Mouse (Mus musculus) urinary bladder, postnatal 14 days (tissue): ENCODE data around the gene Ppil2.
A peak's percentile ranks its signal among the peaks of the same experiment; 100 is the strongest.

Source experiments
- DNase-seq: peaks from one replicate; pipeline ENCODE4 v3.0.0; 2021; ENCODE audit warnings: low spot score

The Ppil2 gene

DNA sequence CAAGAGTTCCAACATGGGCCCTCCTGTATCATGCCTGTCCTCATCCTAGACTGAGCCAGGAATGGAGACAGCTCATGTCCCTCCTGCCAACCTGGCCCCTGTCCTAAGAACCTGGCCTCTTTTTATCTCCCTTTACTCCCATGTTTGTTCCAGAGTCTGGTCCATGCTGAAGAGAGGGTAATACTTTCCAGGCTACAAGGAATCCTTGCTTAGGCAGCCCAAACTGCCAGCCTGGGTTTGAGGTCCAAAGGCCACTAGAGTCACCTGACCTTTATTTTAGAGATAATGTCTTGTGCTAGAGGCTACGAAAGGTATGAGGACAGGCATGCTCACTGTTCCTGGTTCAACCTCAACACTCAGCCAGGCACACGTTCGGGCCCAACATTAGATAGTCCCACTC, 14.1 kb downstream of the Ppil2 start:
- DNase-seq = no peak

DNA sequence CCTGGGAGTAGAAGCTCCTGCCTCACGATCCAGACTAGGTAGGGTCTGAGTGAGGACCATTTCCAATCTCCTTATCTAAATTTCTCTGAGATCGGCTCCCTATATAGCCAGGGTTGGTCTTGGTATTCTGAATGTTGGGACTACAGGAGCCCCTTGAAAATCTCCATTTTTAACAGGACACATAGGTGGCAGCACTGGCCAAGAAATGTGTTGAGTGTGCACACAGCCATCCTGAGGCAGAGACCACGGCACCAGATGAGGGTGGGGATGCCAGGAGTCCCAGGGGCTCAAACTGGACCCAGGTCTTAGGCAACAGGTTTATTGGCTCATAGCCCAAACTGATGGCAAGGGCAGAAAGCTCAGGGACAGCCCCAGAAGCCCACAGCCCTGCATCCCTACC, 22.7 kb downstream of the Ppil2 start:
- DNase-seq = no peak

DNA sequence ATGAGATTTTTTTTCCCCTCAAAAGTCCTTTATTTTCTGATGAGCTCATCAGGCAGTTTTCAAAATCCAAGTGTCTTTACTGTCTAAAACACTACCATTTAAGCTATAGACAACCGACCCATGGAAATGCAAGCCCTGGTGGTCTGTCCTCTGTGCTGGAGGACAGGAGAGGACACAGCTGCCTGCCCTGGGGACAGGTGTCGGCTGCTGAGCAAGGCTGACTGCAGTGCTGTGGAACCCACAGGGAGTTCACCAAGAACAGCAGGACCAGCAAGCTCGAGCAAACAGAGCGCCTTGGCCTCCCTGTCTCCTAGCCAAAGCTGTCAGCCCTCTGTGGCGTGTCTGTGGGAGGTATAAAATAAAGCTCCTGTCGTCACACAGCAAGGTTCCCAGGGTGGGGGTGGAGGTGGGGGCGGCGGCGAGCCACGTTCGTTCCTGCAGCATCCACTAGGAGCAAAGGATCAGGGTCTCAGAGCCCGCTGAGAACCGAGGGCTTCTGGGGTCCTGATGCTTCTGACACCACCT, 24.3 kb downstream of the Ppil2 start:
- DNase-seq = no peak

DNA sequence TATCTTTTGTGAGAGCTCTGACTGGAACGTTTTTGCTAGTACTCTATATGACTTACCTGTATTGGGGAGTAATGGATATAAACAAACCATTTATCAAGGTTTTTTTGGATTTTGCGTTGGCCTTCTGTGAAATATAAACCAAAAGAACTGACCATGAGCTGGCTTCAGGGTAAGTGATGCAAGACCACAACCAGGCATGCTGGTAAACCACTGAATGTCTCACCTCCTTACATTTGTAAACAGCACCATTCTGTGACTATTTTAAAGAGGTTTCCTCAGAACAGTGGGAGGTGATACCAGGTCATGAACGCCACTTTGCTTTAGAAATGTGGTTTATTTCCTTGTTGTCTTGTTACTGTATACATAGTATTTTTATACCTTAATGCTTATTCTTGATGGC, 24.8 kb downstream of the Ppil2 start:
- DNase-seq = no peak

DNA sequence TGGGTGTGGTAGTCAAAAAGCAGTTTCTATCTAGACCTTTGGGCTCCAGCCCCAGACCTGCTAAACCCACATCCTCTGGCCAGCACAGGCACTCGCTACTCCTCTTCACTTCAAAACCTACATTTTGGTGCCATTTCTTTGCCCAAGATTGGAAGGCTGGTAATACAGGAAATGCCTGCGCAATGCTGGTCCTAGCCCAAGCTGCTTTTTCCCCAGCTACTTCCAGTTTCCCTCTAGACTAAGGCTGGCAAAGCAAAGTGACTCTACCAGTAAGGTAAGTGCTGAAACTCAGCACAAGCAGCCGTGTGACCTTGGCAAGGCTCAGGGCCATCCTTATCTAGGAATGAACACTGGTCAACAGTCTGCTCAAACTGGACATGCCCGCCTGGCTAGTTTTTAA, 25.4 kb downstream of the Ppil2 start:
- peak; percentile 61 for DNase-seq

DNA sequence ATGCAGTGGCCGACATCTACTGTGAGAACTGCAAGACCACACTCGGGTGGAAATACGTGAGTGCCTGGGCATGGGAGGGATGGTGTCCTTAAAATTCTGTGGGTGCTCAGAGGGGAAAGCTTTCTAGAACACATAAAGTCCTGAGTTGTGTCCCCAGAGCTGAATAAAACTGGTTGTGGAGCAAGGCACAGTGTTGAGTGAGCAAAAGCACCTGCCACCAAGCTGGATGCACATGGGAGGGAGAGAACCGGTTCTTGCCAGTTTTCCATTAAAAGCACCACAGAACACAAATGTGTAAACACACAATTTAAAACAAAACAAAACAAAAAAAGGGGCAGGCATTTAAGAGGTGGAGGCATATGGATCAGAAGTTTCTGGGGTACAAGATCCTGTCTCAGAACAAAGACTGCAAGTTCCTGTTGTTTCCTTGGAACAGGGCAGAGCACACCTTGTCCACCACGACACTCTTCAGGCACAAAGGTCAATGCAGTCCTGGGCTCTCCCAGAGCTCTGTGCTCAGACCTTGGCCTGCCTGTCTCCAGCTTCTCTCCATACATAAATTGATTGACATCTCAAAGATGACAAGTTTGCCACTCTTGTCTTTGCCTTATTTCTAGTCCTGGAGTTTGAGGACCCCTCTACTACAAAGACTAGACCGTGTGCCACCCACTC, 28.8 kb downstream of the Ppil2 start:
- DNase-seq = no peak

DNA sequence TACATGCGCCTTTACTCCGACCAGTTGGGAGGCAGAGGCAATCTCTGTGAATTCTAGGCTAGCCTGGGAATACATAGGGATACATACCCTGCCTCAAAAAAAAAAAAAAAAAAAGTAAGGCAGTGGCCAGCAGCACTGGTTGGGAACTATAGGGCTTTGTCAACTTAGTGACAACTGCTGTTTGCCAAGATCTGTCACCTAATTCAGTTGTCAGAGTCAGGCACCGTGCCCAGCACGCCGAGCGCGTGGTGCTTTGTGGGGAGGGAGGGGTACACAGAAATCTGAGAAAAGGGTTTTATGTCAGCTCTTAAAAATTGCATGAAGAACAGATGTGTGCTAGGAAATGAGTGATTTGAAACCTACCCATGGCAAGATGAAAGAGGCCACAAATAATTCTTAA, 33.0 kb downstream of the Ppil2 start:
- no peak for DNase-seq

DNA sequence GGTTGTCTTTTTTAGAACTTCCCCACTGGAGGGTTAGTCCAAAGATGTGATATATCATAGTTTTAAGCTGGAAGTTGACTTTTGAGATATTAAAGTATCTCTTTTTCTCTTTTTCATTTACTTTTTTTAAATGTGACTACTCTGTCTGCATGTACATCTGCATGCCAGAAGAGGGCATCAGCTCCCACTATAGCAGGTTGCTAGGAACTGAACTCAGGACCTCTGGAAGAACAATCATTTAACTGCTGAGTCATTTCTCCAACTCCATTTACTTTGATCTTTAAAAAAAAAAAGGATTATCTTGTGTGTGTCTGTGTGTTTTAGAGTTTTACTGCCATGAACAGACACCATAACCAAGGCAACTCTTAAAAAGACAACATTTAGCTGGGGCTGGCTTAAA, 34.2 kb downstream of the Ppil2 start:
- DNase-seq = no peak

DNA sequence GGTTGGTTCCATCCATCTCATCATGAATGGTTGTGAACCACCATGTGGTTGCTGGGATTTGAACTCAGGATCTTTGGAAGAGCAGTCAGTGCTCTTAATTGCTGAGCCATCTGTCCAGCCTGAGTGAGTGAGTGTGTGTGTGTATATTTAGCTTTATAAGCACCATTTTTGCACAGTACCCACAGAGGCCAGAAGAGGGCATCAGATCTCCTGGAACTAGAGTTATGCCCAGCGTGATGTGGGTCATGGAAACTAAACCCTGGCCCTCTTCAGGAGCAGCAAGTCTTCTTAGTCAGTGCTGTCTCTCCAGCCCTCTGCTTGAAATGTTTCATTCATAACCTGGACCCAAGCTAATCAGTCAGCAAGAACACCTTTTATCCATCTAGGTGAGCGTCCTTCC, 34.8 kb downstream of the Ppil2 start:
- DNase-seq = no peak

DNA sequence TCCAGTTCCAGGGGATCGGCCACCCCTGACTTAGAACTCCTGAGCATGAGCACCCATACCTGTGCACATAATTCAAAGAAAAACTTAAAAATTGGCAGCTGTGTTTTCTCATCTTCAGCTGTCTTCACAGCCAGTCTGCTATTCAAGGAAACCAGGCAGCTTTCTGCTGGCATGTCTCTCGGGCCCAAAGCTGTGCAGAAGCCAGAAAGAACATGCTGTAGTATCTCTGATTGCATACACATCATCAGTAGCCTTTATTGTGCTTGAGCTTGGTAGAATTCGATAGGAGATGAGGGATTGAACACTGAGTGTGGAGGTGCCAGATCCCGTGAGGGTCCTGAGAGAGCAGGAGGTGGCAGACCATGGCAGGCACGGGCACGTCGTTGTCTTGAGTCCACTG, 38.1 kb downstream of the Ppil2 start:
- no peak for DNase-seq

DNA sequence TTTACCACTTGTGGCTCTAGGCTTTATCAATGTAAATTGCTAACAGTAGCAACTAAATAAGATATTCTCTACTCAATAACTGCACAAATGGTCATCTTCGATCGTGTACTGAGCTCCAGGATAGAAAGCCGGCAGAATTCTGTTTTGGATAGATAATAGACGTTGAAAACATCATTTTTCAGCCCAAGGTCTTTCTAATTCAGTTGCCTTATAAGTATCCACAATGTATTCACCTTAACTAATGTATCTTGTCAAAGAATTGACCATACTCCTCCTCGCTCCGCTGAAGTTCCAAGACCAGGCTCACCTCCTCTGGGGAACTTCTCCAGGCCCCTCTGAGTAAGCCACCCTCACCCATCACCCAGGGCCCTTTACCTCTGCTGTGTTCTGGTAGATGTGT, 40.3 kb downstream of the Ppil2 start:
- no peak for DNase-seq

DNA sequence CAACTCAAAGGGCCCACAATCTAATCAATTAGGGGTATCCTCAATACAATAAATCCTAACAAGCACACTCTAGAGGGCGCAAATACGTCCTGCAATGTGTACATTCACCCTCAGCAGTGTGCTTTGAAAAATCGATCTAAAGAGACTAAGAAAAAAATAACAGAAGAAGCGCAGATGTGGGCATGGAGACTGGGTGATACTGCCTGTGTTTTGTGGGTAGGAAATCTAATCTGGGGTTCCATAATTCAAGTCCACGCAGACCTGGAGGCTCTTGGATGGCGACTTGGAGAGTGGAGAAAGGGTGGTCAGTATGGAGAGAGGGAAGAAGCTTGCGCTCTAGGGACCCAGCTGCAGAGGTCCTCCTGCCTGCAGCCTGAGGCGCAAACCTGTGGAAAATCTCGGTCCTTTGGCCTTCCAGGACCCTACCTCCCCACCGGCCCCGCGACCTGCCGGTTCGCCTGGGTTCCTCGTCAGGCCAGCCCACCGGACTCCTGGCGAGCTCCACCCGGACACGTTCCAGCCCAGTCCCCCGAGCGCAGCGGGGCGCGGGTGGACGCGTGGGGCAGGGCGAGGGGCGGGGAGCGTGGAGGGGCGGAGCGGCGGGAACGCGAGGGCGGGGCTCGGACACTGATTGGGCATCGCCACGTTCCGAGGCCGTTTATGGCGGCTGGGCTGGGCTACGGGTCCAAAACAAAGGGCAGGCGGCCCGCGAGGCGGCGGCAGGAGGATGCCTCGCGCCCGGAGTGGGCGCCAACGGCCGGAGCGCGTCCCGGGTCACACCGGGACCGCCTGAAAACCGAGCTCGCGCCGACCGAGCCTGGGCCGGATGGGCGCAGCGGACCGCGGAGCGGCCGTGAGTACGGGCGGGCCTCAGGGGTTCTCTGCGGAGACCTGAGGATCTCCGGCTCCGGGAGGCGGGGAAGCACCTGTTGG, 41.3 kb downstream of the Ppil2 start, which contains the start of gene Ypel1:
Gene Ypel1, plus strand, starts transcription at position 186 of the 933 bp plus-strand sequence.
- DNase-seq = peak; percentile 90

DNA sequence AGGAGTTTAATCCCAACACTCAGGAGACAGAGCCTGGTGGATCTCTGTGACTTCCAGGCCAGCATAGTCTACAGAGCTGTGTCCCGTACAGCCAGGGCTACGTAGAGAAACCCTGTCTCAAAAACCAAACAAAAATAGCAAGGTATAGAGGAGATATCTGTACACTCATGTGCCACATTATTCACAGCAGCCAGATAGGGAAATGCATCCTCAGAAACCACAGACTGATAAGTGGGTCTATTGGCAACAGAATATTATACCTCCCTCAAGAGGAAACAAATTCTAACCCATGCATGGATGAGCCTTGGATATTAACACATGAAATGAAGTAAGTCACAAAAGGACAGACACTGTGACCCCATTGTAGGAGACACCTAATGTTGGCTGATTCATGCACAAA, 43.5 kb downstream of the Ppil2 start:
- DNase-seq = no peak

DNA sequence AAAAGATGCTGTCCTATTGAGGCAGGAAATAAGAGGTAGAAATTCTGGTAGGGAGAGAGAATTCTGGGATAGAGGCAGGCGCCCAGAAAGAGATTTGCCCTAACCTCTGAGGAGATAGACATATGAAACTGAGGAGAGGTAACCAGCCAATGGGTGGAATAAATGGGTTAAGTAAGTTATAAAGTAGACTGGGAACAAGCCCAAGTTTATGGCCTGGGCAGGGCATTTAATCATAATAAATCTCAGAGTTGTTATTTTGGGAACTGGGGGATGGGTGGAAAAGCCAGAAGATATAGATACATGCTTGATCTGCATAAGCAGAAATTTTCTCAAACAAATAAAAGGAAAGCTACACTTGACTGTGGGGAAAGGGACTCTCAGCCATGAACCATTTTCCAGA, 48.7 kb downstream of the Ppil2 start:
- DNase-seq = no peak

DNA sequence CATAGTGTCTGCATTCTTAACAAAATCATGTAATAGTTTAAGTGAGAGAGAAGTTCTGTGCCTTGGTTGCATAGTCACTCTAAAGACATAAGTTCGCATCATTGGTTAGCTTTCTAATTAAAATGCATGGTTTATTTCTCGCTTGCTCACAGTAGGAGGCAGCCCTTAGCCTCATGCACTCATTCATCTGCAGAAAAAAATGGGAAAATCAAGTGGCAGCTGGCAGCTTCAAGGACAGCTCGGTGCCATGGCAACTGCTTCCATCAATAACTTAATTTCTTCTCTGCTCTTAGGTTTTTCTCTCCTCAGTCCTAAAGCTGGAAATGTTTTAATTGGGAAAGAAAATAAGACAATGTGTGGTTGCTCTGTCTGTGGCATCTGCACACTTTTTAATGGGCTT, 55.5 kb downstream of the Ppil2 start:
- DNase-seq = no peak

DNA sequence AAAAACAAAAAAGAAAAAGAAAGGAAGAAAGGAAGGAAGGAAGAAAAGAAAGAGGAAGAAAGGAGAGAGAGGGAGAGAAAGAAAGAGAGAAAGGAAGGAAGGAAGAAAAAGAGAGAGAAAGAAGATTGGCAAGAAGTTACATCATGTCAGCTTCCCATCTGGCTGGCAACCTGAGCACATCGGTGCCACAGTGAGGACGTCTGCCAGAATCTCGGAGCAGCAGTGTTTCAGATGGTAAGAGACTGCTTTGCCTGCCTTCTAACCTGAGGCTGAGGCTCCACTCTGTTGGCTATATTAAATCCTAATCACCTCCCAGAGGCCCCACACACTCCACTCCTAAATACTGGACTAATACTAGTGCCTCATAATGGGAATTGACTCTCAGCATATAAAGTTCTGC, 57.2 kb downstream of the Ppil2 start:
- DNase-seq = no peak

DNA sequence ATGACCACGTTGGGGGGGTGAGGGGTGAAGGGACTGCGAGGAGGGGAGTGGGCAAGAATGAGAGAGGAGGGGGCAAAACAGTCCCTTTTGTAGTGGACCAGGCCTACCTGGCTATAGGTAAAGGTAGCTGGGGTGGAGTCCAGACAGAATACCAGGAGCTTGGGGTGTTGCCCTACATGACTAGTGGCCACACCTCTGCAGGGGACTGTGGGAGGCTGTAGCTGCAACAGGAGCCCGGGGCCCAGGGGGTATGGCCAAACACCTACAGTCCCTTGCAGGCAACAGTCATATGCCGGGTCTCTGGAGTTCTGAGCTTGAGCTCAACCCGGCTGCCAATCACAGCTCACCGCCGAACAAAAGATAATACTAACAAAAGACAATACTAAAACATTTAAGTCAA, 59.0 kb downstream of the Ppil2 start:
- DNase-seq = no peak

DNA sequence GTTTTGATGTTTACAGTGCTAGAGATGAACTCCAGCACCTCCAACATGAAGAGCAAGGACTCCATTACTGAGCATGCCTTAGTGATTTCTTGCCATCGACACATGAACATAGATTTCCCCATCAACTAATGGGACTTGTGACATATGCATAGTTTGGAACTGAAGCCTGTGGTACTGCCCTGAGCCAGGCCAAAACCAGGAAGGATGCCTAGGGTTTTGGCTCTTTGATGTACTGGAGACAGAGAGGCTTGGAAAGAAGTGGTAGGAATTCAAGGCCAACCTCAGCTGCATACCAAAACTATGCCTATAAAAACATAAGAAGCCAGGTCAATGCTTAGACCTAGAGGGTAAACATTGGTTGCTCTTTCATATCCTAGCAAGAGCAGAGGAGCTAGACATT, 61.2 kb downstream of the Ppil2 start:
- no peak for DNase-seq

DNA sequence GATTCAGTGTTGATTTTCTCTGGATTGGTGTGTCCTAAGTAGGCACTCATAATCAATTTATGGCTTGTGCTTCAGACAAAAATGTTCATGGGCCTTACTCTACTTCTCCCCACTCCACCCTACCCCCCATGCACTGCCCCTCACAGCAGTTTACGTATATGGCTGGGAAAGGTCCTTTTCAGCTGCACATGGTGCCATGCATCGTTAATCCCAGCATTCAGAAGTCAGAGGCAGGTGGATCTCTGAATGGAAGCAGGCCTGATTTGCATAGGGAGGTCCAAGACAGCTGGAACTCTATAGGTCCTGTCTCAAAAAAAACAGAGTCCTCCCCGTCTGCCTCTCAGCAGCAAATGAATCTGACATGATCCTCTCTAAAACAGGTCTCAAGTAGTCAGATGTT, 65.8 kb downstream of the Ppil2 start:
- no peak for DNase-seq

DNA sequence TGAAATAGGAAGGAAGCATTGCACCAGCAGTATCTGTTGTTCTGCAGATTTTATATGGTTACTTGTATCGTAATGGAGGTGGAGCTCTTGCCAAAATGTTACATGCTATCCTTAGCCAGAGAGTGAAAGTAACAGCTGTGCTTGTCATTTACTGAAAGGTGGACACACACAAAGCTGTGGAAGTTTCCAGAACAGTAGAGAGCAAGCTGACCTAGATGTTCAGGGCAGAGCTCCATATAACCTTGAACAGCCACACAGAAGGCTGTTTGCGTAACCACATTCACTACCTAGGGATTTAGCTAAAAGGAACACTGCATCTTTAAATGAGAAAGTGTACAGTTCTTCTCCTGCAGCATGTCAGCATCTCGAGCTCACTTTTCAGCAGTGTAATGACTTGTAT, 66.7 kb downstream of the Ppil2 start:
- no peak for DNase-seq

DNA sequence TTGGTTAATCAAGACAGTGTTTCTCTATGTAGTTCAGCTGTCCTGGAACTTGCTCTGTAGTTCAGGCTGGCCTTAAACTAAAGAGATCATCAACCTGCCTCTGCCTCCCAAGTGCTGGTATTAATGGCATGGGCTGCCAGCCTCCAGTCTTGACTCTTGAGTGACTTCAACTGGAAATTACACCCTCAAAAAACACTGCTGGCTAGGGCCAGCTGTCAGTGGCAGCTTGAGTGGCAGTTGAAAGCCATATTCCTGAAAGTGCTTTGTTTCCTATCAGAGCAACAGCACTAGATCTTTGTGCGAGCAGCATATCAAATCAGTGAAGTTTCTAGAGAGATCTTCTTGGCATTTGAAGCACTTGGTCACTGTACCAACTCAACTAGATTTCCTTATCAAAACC, 69.6 kb downstream of the Ppil2 start:
- no peak for DNase-seq

DNA sequence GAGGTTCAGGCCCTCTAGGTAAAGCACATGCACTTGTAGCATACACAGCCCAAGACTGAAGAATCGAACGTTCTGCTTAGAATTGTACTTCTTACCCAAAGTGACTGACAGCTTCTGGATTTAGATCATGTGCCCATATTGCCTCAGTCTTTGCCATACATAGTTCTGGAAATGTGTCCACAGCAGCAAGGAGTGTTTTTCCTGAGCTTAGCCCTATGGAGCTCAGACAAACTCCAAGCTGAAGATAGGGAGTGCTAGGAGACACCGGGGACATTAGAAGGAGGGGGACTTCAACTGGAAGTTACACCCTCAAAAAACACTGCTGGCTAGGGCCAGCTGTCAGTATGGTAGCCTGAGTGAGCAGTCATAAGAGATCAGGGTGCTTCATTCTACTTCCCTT, 70.3 kb downstream of the Ppil2 start:
- no peak for DNase-seq
